ENCODE assay signal across 8 mouse cellular contexts in the genomic region with DNA sequence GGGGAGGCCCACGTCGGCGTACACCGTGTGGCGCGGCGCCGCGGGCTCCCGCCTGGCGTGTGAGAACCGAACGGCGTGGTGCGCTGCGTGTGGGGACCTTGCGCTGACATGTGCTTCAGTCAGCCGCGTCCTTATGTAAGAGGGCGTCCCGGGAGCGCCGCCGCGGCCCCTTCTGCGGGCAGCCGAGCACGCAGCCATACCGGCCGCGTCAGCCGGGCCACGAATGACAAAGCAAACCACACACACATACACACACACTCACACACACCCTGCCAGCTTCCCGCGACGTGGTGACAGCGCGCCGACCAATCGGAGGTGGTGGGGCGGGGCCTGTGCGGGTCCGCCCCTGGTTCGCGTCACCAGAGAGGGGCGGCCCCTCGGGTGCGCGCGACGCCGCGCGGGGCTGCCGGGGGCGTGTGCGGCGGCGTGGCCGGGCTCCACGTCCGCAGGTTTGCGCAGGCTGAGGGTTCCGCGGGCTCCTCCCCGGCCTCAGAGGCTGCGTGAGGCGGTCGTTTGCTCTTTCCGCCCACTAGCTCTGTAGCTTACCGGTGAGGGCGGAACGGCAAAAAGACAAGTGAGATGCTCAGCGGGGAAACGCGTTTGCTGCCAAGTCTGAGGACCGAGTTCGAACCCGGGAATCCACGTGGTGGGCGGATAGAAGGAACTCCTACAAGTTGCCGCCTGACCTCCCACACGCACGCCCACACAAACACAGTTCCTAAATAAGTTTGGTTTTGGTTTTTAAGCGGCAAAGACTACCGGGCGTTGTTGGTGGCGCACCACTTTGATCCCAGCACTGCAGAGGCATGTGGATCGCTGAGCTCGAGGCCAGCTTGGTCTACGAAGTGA. TPM values are rescaled to one million over a fixed set of nuclear protein-coding genes. Genes with fewer than 3 reads are reported as not detected.
A peak's percentile ranks its signal among the peaks of the same experiment; 100 is the strongest.
DNase-seq lines count a peak whose midpoint lies in the region; ATAC-seq and TF ChIP-seq lines count a peak whose summit lies in the region.

No protein-coding gene starts in this region.

- peak overlapping the region; percentile 99 for H3K27ac ChIP-seq in forebrain, embryonic 13.5 days
- peak overlapping the region; percentile 88 for H3K27ac ChIP-seq in liver, embryonic 16.5 days (ENCODE audit: low read length)
- H3K27ac ChIP-seq in neural tube, embryonic 12.5 days = peak overlapping the region; percentile 93
- H3K27ac ChIP-seq in stomach, postnatal 0 days (replicated peaks) = peak overlapping the region; percentile 98

- intact Hi-C loops in heart, postnatal 14 days (cut with DNase I) = no loop called here

- H3K9me3 ChIP-seq in forebrain, embryonic 13.5 days (replicated peaks) = no peaks in the 10 kb centered on the region
- H3K9me3 ChIP-seq in liver, embryonic 16.5 days (replicated peaks; ENCODE audit: control insufficient read depth, low read length) = no peaks in the 10 kb centered on the region
- no peaks in the 10 kb centered on the region for H3K9me3 ChIP-seq in neural tube, embryonic 12.5 days
- no peaks in the 10 kb centered on the region for H3K9me3 ChIP-seq in stomach, postnatal 0 days (ENCODE audit: control insufficient read depth, low read length)

- H3K4me1 ChIP-seq in forebrain, embryonic 13.5 days = peaks cover 23% of the 10 kb centered on the region
- H3K4me1 ChIP-seq in liver, embryonic 16.5 days (ENCODE audit: control insufficient read depth, low read depth, low read length) = peaks cover 30% of the 10 kb centered on the region
- peaks cover 21% of the 10 kb centered on the region for H3K4me1 ChIP-seq in neural tube, embryonic 12.5 days
- no peaks in the 10 kb centered on the region for H3K4me1 ChIP-seq in stomach, postnatal 0 days (replicated peaks; ENCODE audit: control insufficient read depth, insufficient read depth)

- H3K4me3 ChIP-seq in forebrain, embryonic 13.5 days = peak overlapping the region; percentile 99
- peak overlapping the region; percentile 94 for H3K4me3 ChIP-seq in liver, embryonic 16.5 days (ENCODE audit: low read depth, low read length)
- peak overlapping the region; percentile 99 for H3K4me3 ChIP-seq in neural tube, embryonic 12.5 days
- peak overlapping the region; percentile 96 for H3K4me3 ChIP-seq in stomach, postnatal 0 days (ENCODE audit: low read depth, low read length)

- TF ChIP-seq EP300 in stomach, postnatal 0 days (optimal IDR thresholded peaks at IDR 0.05) = peak; percentile 16

- no peak for TF ChIP-seq CTCF in stomach, postnatal 0 days (IDR thresholded peaks at IDR 0.05; ENCODE audit: low read depth)

- peak overlapping the region; percentile 86 for H3K9ac ChIP-seq in forebrain, embryonic 13.5 days
- H3K9ac ChIP-seq in liver, embryonic 16.5 days (ENCODE audit: low read depth, low read length) = peak overlapping the region; percentile 68
- H3K9ac ChIP-seq in neural tube, embryonic 12.5 days = peak overlapping the region; percentile 84
- H3K9ac ChIP-seq in stomach, postnatal 0 days (ENCODE audit: low read length) = peak overlapping the region; percentile 80

- H3K36me3 ChIP-seq in forebrain, embryonic 13.5 days (ENCODE audit: poor library complexity, severe bottlenecking) = no peaks in the 10 kb centered on the region
- H3K36me3 ChIP-seq in liver, embryonic 16.5 days (ENCODE audit: control insufficient read depth, insufficient read depth) = no peaks in the 10 kb centered on the region
- H3K36me3 ChIP-seq in neural tube, embryonic 12.5 days = no peaks in the 10 kb centered on the region
- H3K36me3 ChIP-seq in stomach, postnatal 0 days (ENCODE audit: control insufficient read depth, insufficient read depth, low read length) = no peaks in the 10 kb centered on the region

- DNase-seq in ES-CJ7 (ENCODE audit: low read depth, low spot score) = peak; percentile 90
- DNase-seq in heart, postnatal 14 days = peak; percentile 96
- peak; percentile 45 for DNase-seq in large intestine, adult 2 months (ENCODE audit: low read depth, low spot score)
- DNase-seq in stomach, postnatal 0 days (ENCODE audit: low spot score) = peak; percentile 95

- peaks cover 19% of the 10 kb centered on the region for H3K27me3 ChIP-seq in forebrain, embryonic 13.5 days
- no peaks in the 10 kb centered on the region for H3K27me3 ChIP-seq in liver, embryonic 16.5 days (ENCODE audit: control insufficient read depth, insufficient read depth, low read depth, low read length)
- peaks cover 17% of the 10 kb centered on the region; the same call in 1 of the 2 replicates for H3K27me3 ChIP-seq in neural tube, embryonic 12.5 days (replicated peaks)
- H3K27me3 ChIP-seq in stomach, postnatal 0 days (ENCODE audit: control insufficient read depth, insufficient read depth, low read length) = no peaks in the 10 kb centered on the region

- peak overlapping the region; percentile 72 for H3K4me2 ChIP-seq in forebrain, embryonic 13.5 days
- peak overlapping the region; percentile 90 for H3K4me2 ChIP-seq in liver, embryonic 16.5 days (ENCODE audit: low read depth, low read length)
- H3K4me2 ChIP-seq in neural tube, embryonic 12.5 days (replicated peaks) = peak overlapping the region; percentile 85
- peak overlapping the region; percentile 83 for H3K4me2 ChIP-seq in stomach, postnatal 0 days (replicated peaks; ENCODE audit: low read depth)

- ATAC-seq in cerebellum, adult (ENCODE audit: insufficient number of reproducible peaks, low FRiP score, low TSS enrichment) = peak; percentile 83
- peak; percentile 96 for ATAC-seq in forebrain, embryonic 13.5 days
- ATAC-seq in liver, embryonic 16.5 days (ENCODE audit: low read depth) = peak; percentile 88
- peak; percentile 97 for ATAC-seq in neural tube, embryonic 12.5 days (ENCODE audit: low FRiP score, low read depth)
- ATAC-seq in stomach, postnatal 0 days (ENCODE audit: low FRiP score, low TSS enrichment) = peak; percentile 93

- WGBS in forebrain, embryonic 13.5 days = 1% methylated on average over 89 of the region's 91 CpGs
- under 1% methylated on average over 91 of the region's 91 CpGs for WGBS in large intestine, adult 2 months
- under 1% methylated on average over 82 of the region's 91 CpGs for WGBS in liver, embryonic 16.5 days (ENCODE audit: insufficient replicate concordance)
- WGBS in neural tube, embryonic 12.5 days = 2% methylated on average over 91 of the region's 91 CpGs
- WGBS in stomach, postnatal 0 days = 1% methylated on average over 77 of the region's 91 CpGs

RNA-seq across cellular contexts. Expression of a gene that starts 0.7 kb away (rescaled TPM):
- polyA plus RNA-seq in forebrain, embryonic 13.5 days (2015; fragmentation: Nextera tagmentation; extraction: Ambion mirVana) = 91.3 and 91.8 TPM in 2 replicates
- 10 to 100 TPM; 22.1 to 25.5 TPM for total RNA-seq in heart, postnatal 14 days (2021)
- 5.3 and 7.5 TPM in 2 replicates for polyA plus RNA-seq in large intestine, adult 2 months (2012; rRNA removed)
- polyA plus RNA-seq in liver, embryonic 16.5 days (2015; fragmentation: Nextera tagmentation; extraction: Ambion mirVana) = 16.0 and 16.8 TPM in 2 replicates
- 92.8 and 96.9 TPM in 2 replicates for polyA plus RNA-seq in neural tube, embryonic 12.5 days (2016; fragmentation: Nextera tagmentation; extraction: Ambion mirVana)
- polyA plus RNA-seq in stomach, postnatal 0 days (2015; fragmentation: Nextera tagmentation; extraction: Ambion mirVana) = 20.8 and 24.1 TPM in 2 replicates

RNA-seq across cellular contexts. Expression of a gene that starts 10.5 kb away (rescaled TPM):
- polyA plus RNA-seq in forebrain, embryonic 13.5 days (2015; fragmentation: Nextera tagmentation; extraction: Ambion mirVana) = 1.5 TPM in 2 replicates
- total RNA-seq in heart, postnatal 14 days (2021) = 1 to 10 TPM; 2.5 TPM
- 0.32 TPM in 1 of 2 replicates, not detected in the other for polyA plus RNA-seq in large intestine, adult 2 months (2012; rRNA removed)
- polyA plus RNA-seq in liver, embryonic 16.5 days (2015; fragmentation: Nextera tagmentation; extraction: Ambion mirVana) = 522 and 550 TPM in 2 replicates
- 5.4 and 6.7 TPM in 2 replicates for polyA plus RNA-seq in neural tube, embryonic 12.5 days (2016; fragmentation: Nextera tagmentation; extraction: Ambion mirVana)
- polyA plus RNA-seq in stomach, postnatal 0 days (2015; fragmentation: Nextera tagmentation; extraction: Ambion mirVana) = 0.47 TPM in 2 replicates

Comparison
In these comparisons a context has a peak if more than half of its experiments do, and no peak if none do; other contexts are left out.
1. Peak in every context shown above with its lines: DNase-seq, ATAC-seq, H3K4me3 ChIP-seq and H3K27ac ChIP-seq.
2. DNase-seq: peak in every context shown above with its lines; median percentile 96 in heart, postnatal 14 days; 95 in stomach, postnatal 0 days; 90 in ES-CJ7; 45 in large intestine, adult 2 months.
3. RNA of a gene that starts 10.5 kb away (polyA plus RNA-seq): 522 to 550 TPM in liver, embryonic 16.5 days; 5.4 to 6.7 TPM in neural tube, embryonic 12.5 days, 1.5 TPM in forebrain, embryonic 13.5 days, 0.47 TPM in stomach, postnatal 0 days and 0.32 TPM in large intestine, adult 2 months; every median in the first group is over 10 times any median in the second.